Mouse (Mus musculus): ENCODE results near the gene Scg5. TPM values are rescaled to one million over a fixed set of nuclear protein-coding genes. Genes with fewer than 3 reads are reported as not detected.

Scg5 gene
- polyA plus RNA-seq, 1 experiment from 2014 or later: 12.6 TPM

DNA sequence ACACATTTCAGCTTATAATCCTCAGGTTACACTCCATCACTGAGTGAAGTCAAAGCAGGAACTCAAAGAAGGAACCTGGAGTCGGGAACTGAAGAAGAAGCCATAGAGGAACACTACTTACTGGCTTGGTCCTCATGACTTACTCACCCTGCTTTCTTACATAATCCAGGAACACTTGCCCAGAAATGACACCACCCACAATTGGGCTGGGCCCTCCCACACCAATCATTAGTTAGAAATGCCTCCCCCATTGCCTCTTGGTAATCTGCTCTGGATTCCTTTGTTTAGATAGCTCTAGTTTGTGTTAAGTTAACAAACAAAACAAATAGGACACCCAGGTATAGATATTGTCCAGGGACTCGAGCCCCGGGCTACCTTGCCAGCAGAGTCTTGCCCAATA is 100.3 kb downstream of the Scg5 start:
- WGBS: 80% methylated on average over 3 of the region's 3 CpGs
- H3K4me1 ChIP-seq (ENCODE audit: control insufficient read depth, insufficient read depth, low read length): no peaks in the 10 kb centered on the region
- H3K4me2 ChIP-seq (ENCODE audit: low read depth, low read length): no peak overlapping the region
- H3K4me3 ChIP-seq (replicated peaks; ENCODE audit: low read length): no peak overlapping the region
- H3K27ac ChIP-seq (ENCODE audit: low read length): no peak overlapping the region
- no peaks in the 10 kb centered on the region for H3K36me3 ChIP-seq (ENCODE audit: control insufficient read depth, insufficient read depth, low read length)
- H3K27me3 ChIP-seq (ENCODE audit: control insufficient read depth, insufficient read depth, low read length): no peaks in the 10 kb centered on the region
- H3K9ac ChIP-seq (ENCODE audit: low read length): no peak overlapping the region
- no peaks in the 10 kb centered on the region for H3K9me3 ChIP-seq (replicated peaks; ENCODE audit: control insufficient read depth, low read length)
- no peak for ATAC-seq (ENCODE audit: insufficient read depth, low FRiP score)

Other genes with a start within 250 kb of the Scg5 start
- 2.5 and 2.8 TPM in 2 replicates for gene Grem1, start 70.5 kb downstream of the Scg5 start, polyA plus RNA-seq (2015; fragmentation: Nextera tagmentation; extraction: Ambion mirVana)
- gene Arhgap11a, start 19.5 kb upstream of the Scg5 start, polyA plus RNA-seq (2015; fragmentation: Nextera tagmentation; extraction: Ambion mirVana): 20.8 and 24.1 TPM in 2 replicates
- gene Gjd2, start 184.5 kb upstream of the Scg5 start, polyA plus RNA-seq (2015; fragmentation: Nextera tagmentation; extraction: Ambion mirVana): 0.65 and 0.80 TPM in 2 replicates
- 71.6 and 489 TPM in 2 replicates for gene Actc1, start 224.4 kb upstream of the Scg5 start, polyA plus RNA-seq (2015; fragmentation: Nextera tagmentation; extraction: Ambion mirVana)

Measured in stomach, embryonic 16.5 days (tissue).